Mouse (Mus musculus): ENCODE data around the gene Gm9573.

Gm9573 gene

GRCm38 (mm10) chr17:35626537-35626936, at the start of gene Gm9573:
Gene Gm9573, minus strand, starts transcription at chr17:35626637.
- no peak for DNase-seq

- DNase-seq, result peak; percentile 80 to 91
These were observed 47.1 kb upstream of the Gm9573 start, which contains the start of gene Gtf2h4 for GRCm38 (mm10) chr17:35673416-35674035. Gene Gtf2h4, minus strand, starts transcription at chr17:35673739.

- DNase-seq, result no peak
These were observed 46.1 kb upstream of the Gm9573 start for GRCm38 (mm10) chr17:35672527-35672926.

- no peak for DNase-seq
These were observed 45.4 kb upstream of the Gm9573 start for GRCm38 (mm10) chr17:35671846-35672245.

GRCm38 (mm10) chr17:35669731-35670130, 43.3 kb upstream of the Gm9573 start:
- no peak for DNase-seq

GRCm38 (mm10) chr17:35667334-35668065, 41.1 kb upstream of the Gm9573 start, which contains the start of gene Vars2:
Gene Vars2, minus strand, starts transcription at chr17:35667592.
- DNase-seq, result peak; percentile 98 to 99

GRCm38 (mm10) chr17:35666851-35667256, 40.4 kb upstream of the Gm9573 start:
- DNase-seq, result peak; percentile 26 to 32

GRCm38 (mm10) chr17:35665957-35666515, 39.6 kb upstream of the Gm9573 start:
- DNase-seq, result no peak

GRCm38 (mm10) chr17:35653086-35653485, 26.6 kb upstream of the Gm9573 start:
- DNase-seq, result no peak

GRCm38 (mm10) chr17:35649429-35649828, 23.0 kb upstream of the Gm9573 start:
- no peak for DNase-seq

- DNase-seq, result no peak
These were observed 17.3 kb upstream of the Gm9573 start, which contains the start of gene Mucl3 for GRCm38 (mm10) chr17:35643609-35644236. Gene Mucl3, minus strand, starts transcription at chr17:35643695.

GRCm38 (mm10) chr17:35639352-35639751, 12.9 kb upstream of the Gm9573 start:
- DNase-seq, result no peak

GRCm38 (mm10) chr17:35638475-35639190, 12.2 kb upstream of the Gm9573 start:
- DNase-seq, result peak; percentile 23 to 51

- DNase-seq, result peak; percentile 39 to 41
These were observed 9.9 kb upstream of the Gm9573 start for GRCm38 (mm10) chr17:35636363-35636762.

- DNase-seq, result peak; percentile 72 to 85
These were observed 9.3 kb upstream of the Gm9573 start for GRCm38 (mm10) chr17:35635699-35636111.

- DNase-seq, result no peak
These were observed 8.8 kb upstream of the Gm9573 start for GRCm38 (mm10) chr17:35635202-35635601.

GRCm38 (mm10) chr17:35633992-35634391, 7.6 kb upstream of the Gm9573 start:
- peak in 1 of 2 experiments; percentile 13 for DNase-seq

GRCm38 (mm10) chr17:35617127-35617526, 9.3 kb downstream of the Gm9573 start:
- DNase-seq, result no peak

GRCm38 (mm10) chr17:35601736-35602354, 24.6 kb downstream of the Gm9573 start:
- no peak for DNase-seq

GRCm38 (mm10) chr17:35601249-35601648, 25.2 kb downstream of the Gm9573 start, which contains the start of gene Sfta2:
Gene Sfta2, plus strand, starts transcription at chr17:35601549.
- DNase-seq, result no peak

GRCm38 (mm10) chr17:35597399-35597798, 29.0 kb downstream of the Gm9573 start:
- no peak for DNase-seq

GRCm38 (mm10) chr17:35594456-35594855, 32.0 kb downstream of the Gm9573 start:
- DNase-seq, result no peak

Data from cerebellum, postnatal 36 days (tissue).